Mouse (Mus musculus) embryonic facial prominence, embryonic 11.5 days (tissue): Measurements from ENCODE around the gene Uggt1. TPM values are rescaled to one million over a fixed set of nuclear protein-coding genes. Genes with fewer than 3 reads are reported as not detected.

Source experiments
- ATAC-seq: fragments of 200-750 bp; cut with Nextera tagmentation; replicated peaks from 2 replicates; pipeline ENCODE4 v1.8.0; 2017; ENCODE audit warnings: low read depth; ENCODE audit not compliant: insufficient number of reproducible peaks, low FRiP score, low TSS enrichment
- DNase-seq: peaks from one replicate; pipeline ENCODE4 v3.0.0-alpha.2; 2015; ENCODE audit warnings: low spot score
- H3K27ac ChIP-seq: fragments of 300-500 bp; sonication (generic); replicated peaks from 2 replicates; pipeline ENCODE4 v1.5.1; 2014; ENCODE audit warnings: mild to moderate bottlenecking, low read depth, low read length, control low read depth
- H3K27me3 ChIP-seq: fragments of 300-500 bp; sonication (generic); 2 replicates; pipeline ENCODE4 v1.6.1; 2014; ENCODE audit warnings: mild to moderate bottlenecking, low read length, moderate library complexity, mixed read lengths; ENCODE audit not compliant: control insufficient read depth, insufficient read depth
- H3K36me3 ChIP-seq: fragments of 300-500 bp; sonication (generic); replicated peaks from 2 replicates; pipeline ENCODE4 v1.6.1; 2014; ENCODE audit warnings: low read depth, mild to moderate bottlenecking, low read length, moderate library complexity, mixed read lengths; ENCODE audit not compliant: control insufficient read depth, insufficient read depth
- H3K4me1 ChIP-seq: fragments of 300-500 bp; sonication (generic); 2 replicates; pipeline ENCODE4 v1.6.1; 2014; ENCODE audit warnings: low read length, mixed read lengths; ENCODE audit not compliant: control insufficient read depth, insufficient read depth
- H3K4me2 ChIP-seq: fragments of 300-500 bp; sonication (generic); 2 replicates; pipeline ENCODE4 v1.6.1; 2014; ENCODE audit warnings: low read depth, mild to moderate bottlenecking, control low read depth, low read length, moderate library complexity
- H3K4me3 ChIP-seq: fragments of 300-500 bp; sonication (generic); 2 replicates; pipeline ENCODE4 v1.5.1; 2014; ENCODE audit warnings: low read depth, low read length, control low read depth
- H3K9ac ChIP-seq: fragments of 300-500 bp; sonication (generic); replicated peaks from 2 replicates; pipeline ENCODE4 v1.6.1; 2014; ENCODE audit warnings: mild to moderate bottlenecking, control low read depth, low read length
- H3K9me3 ChIP-seq: fragments of 300-500 bp; sonication (generic); replicated peaks from 2 replicates; pipeline ENCODE4 v1.6.1; 2016; ENCODE audit warnings: mild to moderate bottlenecking, low read length, inconsistent platforms, mixed read lengths; ENCODE audit not compliant: control insufficient read depth
- WGBS: fragments of 180-500 bp; shearing (Covaris S2); extraction: QIAGEN DNeasy Blood & Tissue Kit; methylation state at CpG from one replicate; pipeline ENCODE4 v1.1.7; 2014; 5-methylcytosine and 5-hydroxymethylcytosine counted together
- polyA plus RNA-seq: library from polyadenylated mRNA; unstranded; fragments of >200 nt; fragmentation: Nextera tagmentation; extraction: Ambion mirVana; gene quantifications from 2 replicates; pipeline ENCODE4 v1.2.1, GENCODE M21; 2014

Uggt1 gene
- polyA plus RNA-seq, 1 experiment from 2014 or later = 67.8 TPM

GRCm38 (mm10) chr1:36239396-36239795, 5.1 kb downstream of the Uggt1 start:
- ATAC-seq (no peak), DNase-seq (no peak)
- Histone ChIP-seq H3K4me1 (no peaks in the 10 kb centered on the region), H3K9ac (no peak overlapping the region), H3K4me2 (no peak overlapping the region), H3K27me3 (no peaks in the 10 kb centered on the region), H3K36me3 (no peaks in the 10 kb centered on the region), H3K27ac (no peak overlapping the region), H3K9me3 (no peaks in the 10 kb centered on the region), H3K4me3 (no peak overlapping the region)
- WGBS = 92% methylated on average over 10 of the region's 10 CpGs

GRCm38 (mm10) chr1:36235855-36236254, 8.7 kb downstream of the Uggt1 start:
- no peak for ATAC-seq
- Histone ChIP-seq H3K27ac (no peak overlapping the region), H3K4me1 (no peaks in the 10 kb centered on the region), H3K36me3 (no peaks in the 10 kb centered on the region), H3K4me3 (no peak overlapping the region), H3K4me2 (no peak overlapping the region), H3K9ac (no peak overlapping the region), H3K27me3 (no peaks in the 10 kb centered on the region), H3K9me3 (no peaks in the 10 kb centered on the region)
- WGBS = 86% methylated on average over 2 of the region's 2 CpGs
- DNase-seq = no peak

- ATAC-seq (no peak), DNase-seq (no peak)
- Histone ChIP-seq H3K27me3 (no peaks in the 10 kb centered on the region), H3K9ac (no peak overlapping the region), H3K9me3 (no peaks in the 10 kb centered on the region), H3K36me3 (no peaks in the 10 kb centered on the region), H3K4me2 (no peak overlapping the region), H3K4me3 (no peak overlapping the region), H3K27ac (no peak overlapping the region), H3K4me1 (no peaks in the 10 kb centered on the region)
- WGBS = 88% methylated on average over 9 of the region's 9 CpGs
Measured at GRCm38 (mm10) chr1:36235057-36235639, 9.4 kb downstream of the Uggt1 start.

GRCm38 (mm10) chr1:36233218-36233617, 11.3 kb downstream of the Uggt1 start:
- no peaks in the 10 kb centered on the region for H3K27me3 ChIP-seq
- no peak overlapping the region for H3K27ac ChIP-seq
- H3K4me3 ChIP-seq = no peak overlapping the region
- H3K4me1 ChIP-seq = no peaks in the 10 kb centered on the region
- H3K9me3 ChIP-seq = no peaks in the 10 kb centered on the region
- ATAC-seq = no peak
- H3K36me3 ChIP-seq = no peaks in the 10 kb centered on the region
- no peak overlapping the region for H3K4me2 ChIP-seq
- WGBS = 82% methylated on average over 6 of the region's 6 CpGs
- DNase-seq = no peak
- no peak overlapping the region for H3K9ac ChIP-seq

- Histone ChIP-seq H3K27ac (no peak overlapping the region), H3K27me3 (no peaks in the 10 kb centered on the region), H3K9ac (no peak overlapping the region), H3K4me3 (no peak overlapping the region), H3K9me3 (no peaks in the 10 kb centered on the region), H3K4me1 (no peaks in the 10 kb centered on the region), H3K36me3 (no peaks in the 10 kb centered on the region), H3K4me2 (no peak overlapping the region)
- DNase-seq = no peak
- 91% methylated on average over 7 of the region's 7 CpGs for WGBS
- ATAC-seq = no peak
Measured at GRCm38 (mm10) chr1:36230919-36231705, 13.4 kb downstream of the Uggt1 start.

- H3K27ac ChIP-seq = no peak overlapping the region
- no peaks in the 10 kb centered on the region for H3K9me3 ChIP-seq
- no peaks in the 10 kb centered on the region; the same call in 1 of the 2 replicates for H3K36me3 ChIP-seq
- no peak overlapping the region for H3K9ac ChIP-seq
- no peak overlapping the region for H3K4me2 ChIP-seq
- no peak overlapping the region for H3K4me3 ChIP-seq
- H3K4me1 ChIP-seq = no peaks in the 10 kb centered on the region
- no peaks in the 10 kb centered on the region for H3K27me3 ChIP-seq
- DNase-seq = no peak
- 82% methylated on average over 9 of the region's 9 CpGs for WGBS
- no peak for ATAC-seq
Measured at GRCm38 (mm10) chr1:36228461-36228860, 16.1 kb downstream of the Uggt1 start.

GRCm38 (mm10) chr1:36224648-36225047, 19.9 kb downstream of the Uggt1 start:
- Histone ChIP-seq H3K4me1 (no peaks in the 10 kb centered on the region), H3K27ac (no peak overlapping the region), H3K4me3 (no peak overlapping the region), H3K9me3 (no peaks in the 10 kb centered on the region), H3K36me3 (no peaks in the 10 kb centered on the region; the same call in 1 of the 2 replicates), H3K4me2 (no peak overlapping the region), H3K27me3 (no peaks in the 10 kb centered on the region), H3K9ac (no peak overlapping the region)
- no peak for DNase-seq
- WGBS = 88% methylated on average over 3 of the region's 3 CpGs
- no peak for ATAC-seq

GRCm38 (mm10) chr1:36214324-36214723, 30.2 kb downstream of the Uggt1 start:
- no peak for DNase-seq
- no peak overlapping the region for H3K9ac ChIP-seq
- no peak overlapping the region for H3K4me2 ChIP-seq
- peaks cover 2% of the 10 kb centered on the region; the same call in 1 of the 2 replicates for H3K36me3 ChIP-seq
- no peaks in the 10 kb centered on the region for H3K27me3 ChIP-seq
- no peaks in the 10 kb centered on the region for H3K4me1 ChIP-seq
- ATAC-seq = no peak
- no peaks in the 10 kb centered on the region for H3K9me3 ChIP-seq
- H3K4me3 ChIP-seq = no peak overlapping the region
- no peak overlapping the region for H3K27ac ChIP-seq
- WGBS = 85% methylated on average over 4 of the region's 4 CpGs
